Mouse (Mus musculus): ENCODE results near the gene Pagr1b. TPM values are rescaled to one million over a fixed set of nuclear protein-coding genes. Genes with fewer than 3 reads are reported as not detected.

Gene Pagr1b
- polyA plus RNA-seq, 1 experiment from 2014 or later = not detected

GRCm38 (mm10) chr7:127020901-127021562, 4.7 kb upstream of the Pagr1b start, which contains the start of the genes Gm42742 and Prrt2:
Gene Gm42742, minus strand, starts transcription at chr7:127021097.
Gene Prrt2, minus strand, starts transcription at chr7:127021211.
- H3K4me1 ChIP-seq (replicated peaks; ENCODE audit: control insufficient read depth, insufficient read depth, low read length) = peaks cover 11% of the 10 kb centered on the region; the same call in 1 of the 2 replicates
- no peaks in the 10 kb centered on the region for H3K27me3 ChIP-seq (replicated peaks; ENCODE audit: control insufficient read depth, insufficient read depth, low read length)
- 0 out of 2 replicates have a peak within 1 kb of the TSS, but pooled peaks have one; percentile 11 for H3K9ac ChIP-seq (ENCODE audit: low read depth, low read length)
- H3K27ac ChIP-seq (ENCODE audit: low read depth, low read length) = no peak within 1 kb of the TSS; the same call in 1 of the 2 replicates
- peak within 1 kb of the TSS; percentile 41 for H3K4me3 ChIP-seq (ENCODE audit: low read depth, low read length)
- TF ChIP-seq CTCF (IDR thresholded peaks at IDR 0.05; ENCODE audit: low read depth) = no peak
- H3K9me3 ChIP-seq (ENCODE audit: control insufficient read depth) = no peaks in the 10 kb centered on the region
- peaks cover 24% of the 10 kb centered on the region for H3K36me3 ChIP-seq (ENCODE audit: control insufficient read depth, insufficient read depth)
- ATAC-seq = no peak
- WGBS = 5% methylated on average over 35 of the region's 37 CpGs
- peak within 1 kb of the TSS; percentile 73 for H3K4me2 ChIP-seq (replicated peaks; ENCODE audit: low read depth)

GRCm38 (mm10) chr7:127020491-127020890, 4.2 kb upstream of the Pagr1b start:
- ATAC-seq = no peak
- Histone ChIP-seq H3K4me2 (replicated peaks; ENCODE audit: low read depth) (peak overlapping the region; percentile 73), H3K9ac (ENCODE audit: low read depth, low read length) (no peak overlapping the region), H3K9me3 (ENCODE audit: control insufficient read depth) (no peaks in the 10 kb centered on the region), H3K27me3 (replicated peaks; ENCODE audit: control insufficient read depth, insufficient read depth, low read length) (no peaks in the 10 kb centered on the region), H3K36me3 (ENCODE audit: control insufficient read depth, insufficient read depth) (peaks cover 24% of the 10 kb centered on the region), H3K4me3 (ENCODE audit: low read depth, low read length) (peak overlapping the region; percentile 41), H3K27ac (ENCODE audit: low read depth, low read length) (no peak overlapping the region), H3K4me1 (replicated peaks; ENCODE audit: control insufficient read depth, insufficient read depth, low read length) (peaks cover 11% of the 10 kb centered on the region; the same call in 1 of the 2 replicates)
- WGBS = 37% methylated on average over 5 of the region's 5 CpGs
- TF ChIP-seq CTCF (IDR thresholded peaks at IDR 0.05; ENCODE audit: low read depth) = no peak

GRCm38 (mm10) chr7:127020031-127020430, 3.7 kb upstream of the Pagr1b start:
- ATAC-seq = no peak
- Histone ChIP-seq H3K4me3 (ENCODE audit: low read depth, low read length) (peak overlapping the region; percentile 41; the same call in 1 of the 2 replicates), H3K36me3 (ENCODE audit: control insufficient read depth, insufficient read depth) (peaks cover 24% of the 10 kb centered on the region), H3K9ac (ENCODE audit: low read depth, low read length) (no peak overlapping the region), H3K27ac (ENCODE audit: low read depth, low read length) (no peak overlapping the region), H3K27me3 (replicated peaks; ENCODE audit: control insufficient read depth, insufficient read depth, low read length) (no peaks in the 10 kb centered on the region), H3K9me3 (ENCODE audit: control insufficient read depth) (no peaks in the 10 kb centered on the region), H3K4me1 (replicated peaks; ENCODE audit: control insufficient read depth, insufficient read depth, low read length) (peaks cover 11% of the 10 kb centered on the region; the same call in 1 of the 2 replicates), H3K4me2 (replicated peaks; ENCODE audit: low read depth) (peak overlapping the region; percentile 73)
- WGBS = 69% methylated on average over 3 of the region's 3 CpGs
- no peak for TF ChIP-seq CTCF (IDR thresholded peaks at IDR 0.05; ENCODE audit: low read depth)

- Histone ChIP-seq H3K4me3 (ENCODE audit: low read depth, low read length) (no peak overlapping the region), H3K4me2 (replicated peaks; ENCODE audit: low read depth) (peak overlapping the region; percentile 73), H3K9ac (ENCODE audit: low read depth, low read length) (no peak overlapping the region), H3K4me1 (replicated peaks; ENCODE audit: control insufficient read depth, insufficient read depth, low read length) (peaks cover 11% of the 10 kb centered on the region; the same call in 1 of the 2 replicates), H3K27ac (ENCODE audit: low read depth, low read length) (no peak overlapping the region), H3K27me3 (replicated peaks; ENCODE audit: control insufficient read depth, insufficient read depth, low read length) (no peaks in the 10 kb centered on the region), H3K36me3 (ENCODE audit: control insufficient read depth, insufficient read depth) (peaks cover 24% of the 10 kb centered on the region), H3K9me3 (ENCODE audit: control insufficient read depth) (no peaks in the 10 kb centered on the region)
- no peak for TF ChIP-seq CTCF (IDR thresholded peaks at IDR 0.05; ENCODE audit: low read depth)
- 80% methylated on average over 14 of the region's 14 CpGs for WGBS
- no peak for ATAC-seq
Measured at GRCm38 (mm10) chr7:127019306-127019960, 3.1 kb upstream of the Pagr1b start.

GRCm38 (mm10) chr7:127018416-127019305, 2.4 kb upstream of the Pagr1b start:
- Histone ChIP-seq H3K4me1 (replicated peaks; ENCODE audit: control insufficient read depth, insufficient read depth, low read length) (peaks cover 9% of the 10 kb centered on the region; the same call in 1 of the 2 replicates), H3K9ac (ENCODE audit: low read depth, low read length) (no peak overlapping the region), H3K36me3 (ENCODE audit: control insufficient read depth, insufficient read depth) (peaks cover 17% of the 10 kb centered on the region), H3K4me2 (replicated peaks; ENCODE audit: low read depth) (no peak overlapping the region; the same call in 1 of the 2 replicates), H3K4me3 (ENCODE audit: low read depth, low read length) (no peak overlapping the region), H3K9me3 (ENCODE audit: control insufficient read depth) (no peaks in the 10 kb centered on the region), H3K27me3 (replicated peaks; ENCODE audit: control insufficient read depth, insufficient read depth, low read length) (no peaks in the 10 kb centered on the region), H3K27ac (ENCODE audit: low read depth, low read length) (no peak overlapping the region)
- no peak for TF ChIP-seq CTCF (IDR thresholded peaks at IDR 0.05; ENCODE audit: low read depth)
- ATAC-seq = no peak
- WGBS = 75% methylated on average over 15 of the region's 15 CpGs

Data from intestine, postnatal 0 days (tissue).